Mouse (Mus musculus): Measurements from ENCODE around the gene Tlr11.

The Tlr11 gene

DNA sequence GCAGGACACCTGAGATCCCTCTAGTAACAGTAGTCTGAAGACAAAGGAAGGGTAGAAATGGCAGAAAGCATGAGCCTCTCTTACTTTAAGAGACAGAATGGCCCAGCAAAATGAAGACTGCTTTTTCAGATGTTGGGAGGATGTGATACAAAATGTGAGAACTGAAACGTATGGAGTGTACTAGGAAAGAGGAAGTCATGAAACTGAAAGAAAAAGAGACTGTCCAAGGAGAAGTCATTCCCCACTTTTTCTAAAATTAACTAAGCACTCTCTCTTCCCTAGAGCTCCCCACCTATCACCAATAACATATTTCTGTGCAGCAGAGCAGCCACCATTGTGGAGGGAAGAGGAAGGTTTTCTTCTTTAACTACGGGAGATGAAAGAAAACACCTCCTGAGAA, at the start of gene Tlr11:
Gene Tlr11 (plus strand): TSS at position 322 of the 400 bp plus-strand sequence.
- DNase-seq (ENCODE audit: low spot score): no peak

DNA sequence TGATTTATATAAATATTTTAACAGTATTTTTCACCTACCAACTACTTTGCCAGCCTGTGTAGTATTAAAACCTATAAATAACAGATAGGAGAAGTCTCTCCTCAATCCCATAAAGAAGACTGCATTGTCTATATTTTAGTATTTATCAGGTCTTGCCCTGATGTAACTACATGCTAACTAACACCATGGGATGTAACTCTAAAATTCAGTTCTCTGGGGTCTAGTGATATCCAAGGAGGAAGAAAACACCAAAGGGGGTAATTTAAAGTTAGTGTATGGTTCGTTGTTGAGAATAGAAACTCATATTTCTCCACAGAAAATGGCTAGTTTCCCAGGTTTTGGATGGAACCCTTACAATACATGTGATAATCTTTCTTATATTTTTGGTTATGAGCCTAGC, 31.1 kb upstream of the Tlr11 start, which contains the start of gene Olfr734:
Gene Olfr734 (minus strand): TSS at position 101 of the 400 bp plus-strand sequence.
- no peak for DNase-seq (ENCODE audit: low spot score)

- no peak for DNase-seq (ENCODE audit: low spot score)
Observed at GRCm38 (mm10) chr14:50348796-50349195, 8.9 kb upstream of the Tlr11 start, which contains the start of gene Olfr735. Gene Olfr735 (minus strand): TSS chr14:50348872.

DNA sequence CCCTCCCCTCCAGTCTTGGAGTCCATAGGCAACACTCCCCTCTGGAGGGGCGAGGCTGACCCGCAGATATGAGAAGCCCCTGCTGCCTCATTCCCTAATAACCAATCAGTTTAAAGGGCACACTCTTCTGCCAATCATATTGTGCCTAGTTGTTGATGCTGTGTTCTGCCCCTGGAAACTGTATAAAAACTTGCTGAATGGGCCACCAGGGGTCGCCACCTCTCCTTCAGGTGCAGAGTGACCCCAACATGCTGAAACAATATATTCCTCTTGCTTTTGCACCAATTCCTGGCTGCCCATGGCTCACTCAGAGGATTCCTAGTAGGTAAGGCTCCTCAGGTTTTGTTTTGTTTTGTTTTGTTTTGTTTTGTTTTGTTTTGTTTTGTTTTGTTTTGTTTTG, 5.3 kb upstream of the Tlr11 start:
- DNase-seq (ENCODE audit: low spot score): no peak

DNA sequence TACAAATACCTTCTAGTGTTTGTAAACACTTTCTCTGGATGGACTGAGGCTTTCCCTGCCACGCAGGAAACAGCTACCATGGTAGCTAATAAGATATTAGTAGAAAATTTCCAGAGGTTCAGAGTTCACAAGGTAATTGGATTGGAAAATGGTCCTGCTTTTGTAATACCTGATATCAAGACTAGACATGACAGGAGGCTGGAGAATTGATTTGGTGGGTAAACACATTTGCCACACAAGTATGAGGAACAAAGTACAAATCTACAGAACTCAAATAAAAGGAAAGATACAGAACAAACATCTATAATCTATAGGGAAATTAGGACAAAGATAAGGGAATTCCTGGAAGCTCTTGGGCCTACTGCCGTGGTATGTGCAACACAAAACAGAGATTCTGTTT, 989 bp upstream of the Tlr11 start:
- no peak for DNase-seq (ENCODE audit: low spot score)

DNA sequence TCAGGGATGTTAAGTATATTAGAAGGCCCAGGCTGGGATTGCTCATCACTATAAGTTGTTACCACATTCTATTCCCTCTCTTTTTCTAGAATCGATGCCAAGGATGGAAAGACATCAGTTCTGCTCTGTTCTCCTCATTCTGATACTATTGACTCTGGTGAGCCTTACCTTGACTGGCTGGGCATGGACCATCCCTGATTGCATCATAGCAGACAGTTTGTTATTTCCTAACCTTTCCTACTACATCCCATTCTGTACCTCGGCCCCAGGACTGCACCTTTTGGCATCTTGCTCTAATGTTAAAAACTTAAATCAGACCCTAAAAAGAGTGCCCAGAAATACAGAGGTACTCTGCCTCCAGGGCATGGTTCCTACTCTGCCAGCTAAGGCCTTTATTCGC, 2.8 kb downstream of the Tlr11 start:
- DNase-seq (ENCODE audit: low spot score): no peak

GRCm38 (mm10) chr14:50363561-50363960, 5.8 kb downstream of the Tlr11 start:
- DNase-seq (ENCODE audit: low spot score): no peak

GRCm38 (mm10) chr14:50380863-50381262, 23.1 kb downstream of the Tlr11 start, which contains the start of gene Olfr736:
Gene Olfr736 (plus strand): TSS chr14:50381163.
- DNase-seq (ENCODE audit: low spot score): no peak

DNA sequence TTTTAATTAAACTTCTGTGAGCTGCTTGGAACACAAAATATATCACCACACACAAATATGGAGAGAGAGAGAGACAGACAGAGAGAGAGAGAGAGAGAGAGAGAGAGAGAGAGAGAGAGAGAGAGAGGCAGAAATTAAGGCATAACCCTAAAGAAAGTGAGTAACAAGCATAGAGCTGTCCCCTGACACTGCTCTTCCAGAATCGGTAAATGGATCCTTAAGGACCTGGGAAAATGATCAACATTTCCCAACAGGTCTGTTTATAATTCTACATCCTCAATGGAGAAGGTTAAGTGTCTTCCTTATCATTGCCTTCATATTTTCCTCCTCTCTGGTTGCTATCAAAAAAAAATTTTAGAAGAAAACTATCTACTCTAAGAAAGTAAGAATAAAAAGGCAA, 49.6 kb downstream of the Tlr11 start, which contains the start of gene Olfr738:
Gene Olfr738 (plus strand): TSS at position 301 of the 400 bp plus-strand sequence.
- no peak for DNase-seq (ENCODE audit: low spot score)
